Mouse (Mus musculus): ENCODE measurements around the gene Lhpp. TPM values are rescaled to one million over a fixed set of nuclear protein-coding genes. Genes with fewer than 3 reads are reported as not detected.

Gene Lhpp
- total RNA-seq, 4 experiments from 2014 or later: 16.2 to 18.5 (median 17.1) TPM

GRCm38 (mm10) chr7:132704310-132704875, 94.0 kb downstream of the Lhpp start:
- no peak for DNase-seq (ENCODE audit: low spot score in 2 of 2)

- no peak for DNase-seq (ENCODE audit: low spot score in 2 of 2)
These were observed 94.7 kb downstream of the Lhpp start for GRCm38 (mm10) chr7:132705130-132705529.

DNA sequence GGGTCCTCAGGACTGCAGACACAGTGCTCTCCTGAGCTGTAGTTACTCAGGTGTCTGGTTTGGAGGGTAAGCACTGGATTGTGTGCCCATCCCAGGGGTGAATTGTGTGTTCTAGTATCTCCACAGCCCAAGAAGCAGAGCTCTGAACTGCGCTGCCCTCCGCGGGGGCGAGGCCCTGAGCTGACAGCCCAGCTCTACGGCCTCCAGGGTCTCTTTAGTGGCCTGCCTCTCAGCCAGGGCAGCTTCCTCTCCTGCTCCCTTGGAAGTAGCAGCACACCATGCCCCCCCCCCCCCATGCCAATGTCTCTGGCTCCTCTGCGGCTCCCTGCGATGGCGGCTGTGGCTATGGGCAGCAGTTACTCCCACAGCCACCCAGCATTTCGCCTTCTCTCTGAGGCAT, 101.1 kb downstream of the Lhpp start:
- DNase-seq (ENCODE audit: low spot score in 2 of 2): no peak

DNA sequence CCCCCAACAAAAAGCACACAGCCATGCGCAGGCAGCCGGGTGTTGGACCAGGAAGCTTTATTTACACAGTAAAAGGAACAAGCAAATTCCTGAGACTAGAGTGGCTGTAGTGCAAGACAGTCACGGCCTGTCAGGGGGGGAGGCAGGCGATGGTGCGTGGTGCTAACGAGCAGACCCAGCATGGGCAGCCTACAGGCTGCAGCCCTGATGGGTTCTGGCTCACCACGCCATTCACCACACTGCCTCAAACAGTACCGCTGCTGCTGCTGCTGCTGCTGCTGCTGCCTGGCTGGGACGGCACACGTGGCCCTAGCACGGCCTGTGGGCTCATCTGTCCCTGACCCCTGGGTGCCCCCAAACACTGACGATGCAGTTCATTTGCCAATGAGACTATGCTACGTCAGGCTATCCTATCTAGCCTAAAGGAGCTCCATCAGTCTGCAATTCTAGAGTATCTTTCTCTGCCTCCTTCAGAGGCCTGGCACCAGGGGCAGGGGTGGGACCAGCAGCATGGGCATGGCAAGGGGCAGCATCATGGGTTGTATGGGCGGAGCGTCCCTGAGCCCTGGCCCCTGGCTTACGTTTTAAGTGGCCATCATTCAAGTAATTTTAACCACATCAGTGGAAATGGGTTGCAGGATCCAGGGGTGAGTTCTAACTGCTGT, 101.7 kb downstream of the Lhpp start:
- DNase-seq (ENCODE audit: low spot score in 2 of 2): no peak

- no peak for DNase-seq (ENCODE audit: low spot score in 2 of 2)
These were observed 102.5 kb downstream of the Lhpp start for GRCm38 (mm10) chr7:132712956-132713355.

- DNase-seq (ENCODE audit: low spot score in 2 of 2): no peak
These were observed 103.2 kb downstream of the Lhpp start for GRCm38 (mm10) chr7:132713483-132714126.

GRCm38 (mm10) chr7:132714236-132714923, 103.9 kb downstream of the Lhpp start:
- DNase-seq (ENCODE audit: low spot score in 2 of 2): peak in 1 of 2 experiments; percentile 81

GRCm38 (mm10) chr7:132715259-132715658, 104.8 kb downstream of the Lhpp start:
- no peak for DNase-seq (ENCODE audit: low spot score in 2 of 2)

DNA sequence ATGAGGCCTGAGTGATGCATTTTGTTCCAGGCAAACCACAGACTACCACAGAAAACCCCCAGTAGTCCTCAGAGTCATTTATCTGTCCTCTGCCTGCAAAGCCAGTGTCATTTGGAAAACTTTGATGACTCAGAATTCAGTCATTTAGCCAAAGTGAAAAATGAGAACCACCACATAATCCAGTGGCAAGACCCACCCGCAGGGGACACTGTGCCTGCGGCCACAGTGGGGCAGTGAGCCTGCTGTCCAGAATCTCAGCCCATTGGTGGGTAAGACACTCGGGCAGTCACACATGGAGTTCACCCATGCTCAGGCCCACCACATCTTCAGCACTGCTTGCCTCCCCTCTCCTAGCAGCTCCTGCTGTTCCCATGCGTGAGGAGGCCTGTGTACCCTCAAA, 109.1 kb downstream of the Lhpp start:
- no peak for DNase-seq (ENCODE audit: low spot score in 2 of 2)

DNA sequence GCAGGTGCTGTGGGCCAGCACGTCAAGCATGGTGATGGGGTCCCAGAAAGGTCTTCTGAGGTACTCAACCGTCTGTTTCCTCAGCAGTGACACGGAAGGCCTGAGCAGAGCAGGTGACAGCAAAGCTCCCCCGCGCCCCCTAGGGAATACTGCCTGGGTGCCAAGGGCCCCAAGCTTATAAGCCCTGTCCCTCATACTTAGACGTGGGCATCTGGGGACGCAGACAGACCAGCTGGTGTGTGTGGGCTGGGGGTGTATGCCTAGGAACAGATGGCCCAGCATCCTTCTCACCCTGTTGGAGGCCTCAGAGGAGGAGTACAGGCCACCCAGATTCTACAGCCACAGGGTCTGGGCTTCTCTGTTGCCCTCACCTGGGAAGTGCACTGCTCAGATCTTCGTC, 110.1 kb downstream of the Lhpp start:
- peak in 1 of 2 experiments; percentile 79 for DNase-seq (ENCODE audit: low spot score in 2 of 2)

GRCm38 (mm10) chr7:132722401-132723370, 112.2 kb downstream of the Lhpp start:
- DNase-seq (ENCODE audit: low spot score in 2 of 2): no peak

DNA sequence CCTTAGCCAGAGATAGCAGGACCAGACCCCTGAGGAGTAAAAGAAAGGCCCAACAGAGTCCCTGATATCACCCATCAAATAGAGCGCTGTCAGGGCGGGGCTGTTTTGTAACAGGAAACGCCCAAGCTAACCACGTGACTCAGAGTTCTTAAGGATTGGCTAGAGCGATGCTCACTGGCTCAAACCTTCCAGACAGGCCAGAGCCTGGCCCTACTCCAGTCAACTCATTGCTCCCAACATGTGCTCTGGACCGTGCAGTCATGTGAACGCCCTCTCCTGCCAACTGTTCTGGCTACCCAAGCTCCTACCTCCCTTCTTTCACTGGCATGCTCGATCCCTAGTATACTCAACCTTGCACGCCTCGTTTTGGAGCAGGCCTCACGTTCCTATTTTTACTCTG, 113.5 kb downstream of the Lhpp start:
- peak in 1 of 2 experiments; percentile 70 for DNase-seq (ENCODE audit: low spot score in 2 of 2)

DNA sequence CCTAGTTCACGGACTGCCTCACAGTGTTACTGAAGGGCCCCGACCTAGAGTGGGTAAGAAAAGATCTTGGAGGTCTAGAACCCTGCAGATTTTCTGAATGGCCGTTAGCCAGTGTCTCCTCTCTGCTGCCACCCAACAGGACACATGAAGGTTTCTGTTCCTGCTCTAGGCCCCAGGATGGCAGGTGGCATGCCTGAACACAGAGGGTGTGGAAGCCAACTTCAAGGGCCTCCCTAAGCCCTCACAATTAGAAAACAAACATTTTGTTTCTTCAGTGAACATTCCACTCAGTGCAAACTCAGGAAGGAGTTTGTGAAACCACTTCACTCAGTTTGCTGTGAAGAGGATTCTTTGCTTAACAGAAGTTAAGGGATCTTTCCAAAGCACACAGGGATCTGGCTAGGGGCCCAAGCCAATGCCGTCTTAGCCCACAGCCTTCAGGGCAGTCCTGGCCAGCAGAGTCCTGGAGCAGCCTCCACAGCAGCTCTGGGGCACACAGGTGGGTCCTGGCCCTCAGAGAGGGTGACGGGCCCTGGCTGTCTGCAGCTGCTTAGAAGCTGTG, 114.1 kb downstream of the Lhpp start:
- DNase-seq (ENCODE audit: low spot score in 2 of 2): no peak

GRCm38 (mm10) chr7:132726106-132726861, 115.8 kb downstream of the Lhpp start:
- no peak for DNase-seq (ENCODE audit: low spot score in 2 of 2)

DNA sequence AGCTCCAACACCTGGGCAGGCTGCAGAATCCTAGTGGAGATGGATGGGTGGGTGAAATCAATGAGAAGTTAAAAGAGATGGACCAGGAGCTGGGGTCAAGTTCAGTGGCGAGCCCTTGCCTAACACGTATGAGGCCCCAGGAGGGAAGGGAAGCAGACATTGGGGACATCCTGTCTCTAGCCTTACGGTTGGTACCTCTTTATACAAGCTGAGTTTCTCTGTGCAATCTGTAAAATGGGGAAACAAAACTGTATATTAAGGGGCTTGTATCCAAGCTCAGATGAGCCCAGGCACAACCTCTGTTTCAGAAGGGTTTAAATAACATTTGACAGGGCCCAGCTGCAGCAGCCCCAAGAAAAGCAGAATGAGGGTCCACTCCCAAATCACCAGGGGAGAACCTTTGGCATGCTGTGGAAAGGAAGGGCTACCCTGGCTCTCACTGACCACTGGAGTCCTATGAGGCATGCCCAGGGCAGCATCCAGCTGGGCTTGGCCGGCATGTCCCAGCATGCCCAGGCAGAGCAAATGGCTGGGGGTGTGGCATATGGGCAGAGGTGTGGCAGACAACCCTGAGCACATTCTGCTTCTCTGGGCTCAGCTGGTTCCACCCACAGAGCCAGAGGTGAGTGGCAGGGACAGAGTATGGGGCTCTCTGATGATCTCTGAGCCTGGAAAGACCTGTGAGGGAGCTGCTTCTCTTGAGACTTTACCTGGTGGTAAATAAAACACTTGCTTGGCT, 118.8 kb downstream of the Lhpp start:
- DNase-seq (ENCODE audit: low spot score in 2 of 2): no peak

DNA sequence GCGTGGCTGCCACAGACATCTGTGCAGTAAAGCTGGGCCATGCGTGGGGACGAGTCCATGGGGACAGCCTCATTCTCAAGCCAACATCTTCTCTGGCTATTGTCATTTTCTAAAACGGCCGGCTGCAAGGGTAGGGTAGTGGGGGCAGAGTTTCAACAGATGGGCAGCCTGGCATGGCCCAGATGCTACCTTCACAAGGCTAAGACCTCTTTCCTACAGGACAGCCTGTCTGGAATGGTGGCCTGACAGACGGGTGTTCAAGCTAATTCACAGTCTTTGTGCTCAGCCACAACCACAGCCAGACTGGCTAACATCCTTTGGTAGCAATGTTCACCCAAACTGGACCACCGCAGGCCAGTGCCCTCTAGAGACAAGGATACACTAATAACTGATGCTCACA, 120.1 kb downstream of the Lhpp start:
- DNase-seq (ENCODE audit: low spot score in 2 of 2): no peak

- DNase-seq (ENCODE audit: low spot score in 2 of 2): no peak
These were observed 121.1 kb downstream of the Lhpp start for GRCm38 (mm10) chr7:132731558-132731957.

- no peak for DNase-seq (ENCODE audit: low spot score in 2 of 2)
These were observed 121.8 kb downstream of the Lhpp start for GRCm38 (mm10) chr7:132732136-132732789.

- DNase-seq (ENCODE audit: low spot score in 2 of 2): no peak
These were observed 123.1 kb downstream of the Lhpp start for GRCm38 (mm10) chr7:132733521-132733920.
